Mouse (Mus musculus): Measurements from ENCODE around the gene Gm14548.
"Not testable (repeated sequence)": the region's sequence is repeated elsewhere in the genome, so short reads cannot be mapped to it uniquely, and the experiment has no call there.

Gene Gm14548

DNA sequence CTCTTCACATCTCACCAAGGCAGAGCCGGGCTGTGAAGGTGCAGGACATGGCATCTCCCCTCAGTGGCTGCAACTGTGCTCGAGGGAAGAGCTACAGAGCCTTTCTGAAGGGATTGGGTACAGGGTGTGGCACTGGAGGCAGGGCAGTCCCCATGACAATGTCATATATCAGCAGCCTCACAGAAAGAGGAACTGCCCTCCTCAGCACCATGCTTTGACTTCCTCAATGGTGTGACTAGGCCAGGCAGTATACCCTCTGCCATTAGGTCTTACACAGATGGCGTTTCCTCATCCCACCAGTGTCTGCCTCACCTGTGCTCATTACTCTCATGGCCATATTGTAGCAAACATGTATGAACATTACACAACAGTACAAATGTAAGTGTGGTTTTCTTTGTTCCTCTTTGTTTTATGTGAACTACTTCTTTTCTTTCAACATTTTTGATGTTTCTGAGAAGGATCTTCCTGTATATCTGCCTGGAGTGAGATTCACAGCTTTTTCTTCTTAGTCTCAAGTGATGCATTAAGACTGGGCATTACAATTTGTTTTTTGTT is at the start of gene Gm14548:
TSS of gene Gm14548 (minus strand) at position 85 of the 555 bp plus-strand sequence.
- DNase-seq, result not testable (repeated sequence)

DNA sequence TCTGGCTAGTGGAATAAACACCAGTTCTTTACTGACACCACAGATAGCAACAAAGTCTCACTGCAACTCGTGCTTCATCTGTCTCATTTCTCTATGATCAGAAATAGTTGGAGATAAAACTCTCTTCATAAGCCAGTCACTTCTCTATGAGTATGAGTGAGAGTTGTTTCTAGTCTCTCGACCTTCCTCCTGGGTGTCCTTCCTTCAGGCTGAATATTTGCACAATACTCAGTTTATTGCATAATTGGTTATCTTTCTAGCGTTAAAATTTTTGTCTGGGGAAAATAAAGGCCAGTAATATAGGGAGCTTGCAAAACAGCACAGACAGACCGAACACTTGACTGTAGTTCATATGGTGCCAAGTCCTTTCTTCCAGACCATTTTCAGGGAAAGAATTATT is 48.2 kb upstream of the Gm14548 start:
- no peak for DNase-seq

DNA sequence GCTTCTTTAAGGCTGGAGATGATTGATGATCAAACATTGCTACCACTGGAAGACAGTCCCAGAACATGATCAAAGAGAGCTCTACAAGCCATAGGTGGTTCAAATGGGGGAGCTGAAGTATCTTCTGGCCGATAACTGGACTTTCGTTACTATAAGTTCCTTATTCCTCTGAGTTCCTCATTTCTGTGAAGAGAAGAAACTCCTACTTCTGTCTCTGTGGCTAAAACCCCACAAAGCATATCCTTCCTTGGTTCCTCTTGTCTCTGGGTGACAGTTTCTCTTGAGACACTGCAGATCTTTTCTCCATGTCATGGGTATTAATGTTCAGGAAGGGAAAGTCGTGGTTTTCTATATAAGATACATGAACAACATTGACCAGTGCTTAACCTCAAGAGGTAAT is 43.0 kb upstream of the Gm14548 start:
- DNase-seq, result no peak

DNA sequence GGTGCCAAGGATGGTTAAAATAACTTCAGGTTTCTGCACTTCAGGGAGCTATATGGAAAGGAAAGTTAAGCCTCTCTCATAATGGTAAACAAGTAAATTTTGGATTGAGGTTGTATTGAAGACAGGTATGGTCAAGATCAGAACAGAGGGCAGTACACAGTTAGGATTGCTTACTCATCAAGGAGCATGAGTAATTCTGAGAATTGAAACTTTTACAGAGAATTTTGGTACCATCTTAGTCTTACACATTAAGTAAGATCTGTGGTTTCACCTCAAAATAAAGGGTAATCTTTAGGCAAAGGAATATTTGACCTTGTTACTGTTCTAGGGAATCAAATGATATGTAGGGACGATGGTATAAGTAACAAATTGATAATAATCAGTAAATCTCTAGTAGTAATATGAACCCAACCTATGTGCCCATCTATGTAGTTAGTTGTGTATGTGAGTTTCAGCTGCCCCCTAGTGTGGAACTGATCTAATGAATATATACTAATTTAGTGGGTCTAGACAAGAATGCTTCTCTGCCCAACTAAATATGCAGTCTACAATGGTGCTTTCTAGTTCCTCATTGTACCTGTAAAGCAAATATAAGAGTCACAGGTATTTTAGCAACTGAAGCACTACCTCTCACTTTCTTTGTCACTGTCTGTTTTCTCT is 42.1 kb upstream of the Gm14548 start:
- DNase-seq, result no peak

DNA sequence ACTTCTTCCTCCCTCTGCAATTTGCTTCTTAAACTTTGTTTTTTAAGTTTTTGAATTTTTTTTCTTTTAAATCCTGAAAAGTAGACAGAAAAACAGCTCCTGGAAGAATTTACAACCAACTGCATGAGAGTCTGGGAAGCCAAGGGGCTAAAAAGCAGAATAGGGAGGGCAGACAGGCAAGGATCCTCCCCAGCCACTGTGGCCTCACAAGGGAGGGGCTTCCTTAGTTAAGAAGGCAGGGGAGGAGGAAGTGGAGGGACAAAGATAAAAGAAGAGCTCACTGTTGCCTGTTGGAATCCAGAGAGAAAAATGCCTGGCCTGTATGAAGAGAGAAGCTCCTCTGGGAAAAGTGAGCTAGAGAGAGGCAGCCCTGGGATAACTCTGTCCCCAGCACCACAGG is 37.6 kb upstream of the Gm14548 start:
- DNase-seq, result not testable (repeated sequence)

DNA sequence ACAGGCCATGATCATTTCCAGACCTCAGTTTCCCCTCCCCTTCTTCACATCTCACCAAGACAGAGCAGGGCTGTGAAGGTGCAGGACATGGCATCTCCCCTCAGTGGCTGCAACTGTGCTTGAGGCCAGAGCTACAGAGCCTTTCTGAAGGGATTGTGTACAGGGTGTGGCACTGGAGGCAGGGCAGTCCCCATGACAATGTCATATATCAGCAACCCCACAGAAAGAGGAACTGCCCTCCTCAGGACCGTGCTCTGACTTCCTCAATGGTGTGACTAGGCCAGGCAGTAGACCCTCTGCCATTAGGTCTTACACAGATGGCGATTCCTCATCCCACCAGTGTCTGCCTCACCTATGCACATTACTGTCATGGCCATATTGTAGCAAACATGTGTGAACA is 17.5 kb upstream of the Gm14548 start, which contains the start of gene Lilra6:
TSS of gene Lilra6 (minus strand) at position 117 of the 400 bp plus-strand sequence.
- DNase-seq, result not testable (repeated sequence)

DNA sequence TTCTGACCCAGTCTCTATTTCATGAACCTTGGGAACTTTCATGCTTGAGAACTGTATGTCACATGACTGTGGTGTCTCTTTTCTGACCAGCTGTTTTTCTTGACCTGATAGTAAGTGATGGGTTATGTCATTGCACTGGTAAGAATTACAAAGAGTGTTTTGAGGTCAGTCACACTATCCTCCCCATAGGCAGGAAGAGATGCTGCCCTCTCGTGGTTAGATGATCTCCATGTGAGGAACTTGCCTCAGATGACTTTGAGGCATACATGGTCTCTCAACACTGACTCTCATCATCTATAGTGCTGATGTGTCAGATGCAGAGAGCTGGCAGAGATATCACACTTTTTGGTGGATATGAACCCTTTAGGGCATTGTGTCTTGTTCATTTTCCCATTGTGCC is 5.8 kb upstream of the Gm14548 start:
- DNase-seq, result no peak

DNA sequence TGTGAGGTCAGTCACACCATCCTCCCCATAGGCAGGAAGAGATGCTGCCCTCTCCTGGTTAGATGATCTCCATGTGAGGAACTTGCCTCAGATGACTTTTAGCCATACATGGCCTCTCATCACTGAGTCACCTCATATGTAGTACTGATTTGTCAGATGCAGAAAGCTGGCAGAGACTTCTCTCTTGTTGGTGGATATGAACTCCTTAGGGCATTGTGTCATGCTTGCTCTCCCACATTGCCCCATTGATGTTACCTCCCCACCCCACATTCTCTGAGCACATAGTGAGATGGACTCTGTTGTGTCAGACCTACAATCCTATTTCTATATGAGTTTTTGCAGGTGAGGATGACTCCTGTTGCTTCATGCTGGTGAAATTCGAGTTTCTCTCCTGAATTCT is 22.9 kb downstream of the Gm14548 start:
- not testable (repeated sequence) for DNase-seq

DNA sequence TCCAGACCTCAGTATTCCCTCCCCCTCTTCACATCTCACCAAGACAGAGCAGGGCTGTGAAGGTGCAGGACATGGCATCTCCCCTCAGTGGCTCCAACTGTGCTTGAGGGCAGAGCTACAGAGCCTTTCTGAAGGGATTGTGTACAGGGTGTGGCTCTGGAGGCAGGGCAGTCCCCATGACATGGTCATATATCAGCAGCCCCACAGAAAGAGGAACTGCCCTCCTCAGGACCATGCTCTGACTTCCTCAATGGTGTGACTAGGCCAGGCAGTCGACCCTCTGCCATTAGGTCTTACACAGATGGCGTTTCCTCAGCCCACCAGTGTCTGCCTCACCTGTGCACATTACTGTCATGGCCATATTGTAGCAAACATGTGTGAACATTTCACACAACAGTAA is 53.0 kb downstream of the Gm14548 start, which contains the start of gene Pira2:
TSS of gene Pira2 (minus strand) at position 101 of the 400 bp plus-strand sequence.
- DNase-seq, result not testable (repeated sequence)

DNA sequence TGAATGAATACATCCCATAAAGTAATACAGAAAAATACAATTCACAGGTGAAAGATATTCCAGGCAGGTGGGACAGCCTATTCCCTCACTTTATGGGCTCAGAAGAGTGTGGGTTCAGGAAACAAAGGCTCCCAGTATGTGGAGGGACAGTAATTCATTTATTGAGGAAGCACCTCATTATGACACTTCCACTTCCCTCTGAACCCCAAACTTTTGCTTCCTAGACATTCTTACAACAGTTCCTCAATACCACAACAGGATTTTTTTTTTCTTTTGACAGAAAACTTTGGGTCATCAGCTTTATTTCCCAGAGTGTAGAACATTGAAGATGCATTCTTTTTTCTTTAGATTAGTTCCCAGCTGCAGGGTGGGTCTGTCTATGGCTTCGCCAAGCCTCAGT is 60.1 kb downstream of the Gm14548 start:
- DNase-seq, result not testable (repeated sequence)
